Mouse (Mus musculus): ENCODE results near the gene Ntn4.
"Not testable (repeated sequence)": the region's sequence is repeated elsewhere in the genome, so short reads cannot be mapped to it uniquely, and the experiment has no call there.

The Ntn4 gene

GRCm38 (mm10) chr10:93685416-93685815, 44.9 kb downstream of the Ntn4 start:
- DNase-seq, result not testable (repeated sequence)

GRCm38 (mm10) chr10:93686579-93686978, 46.1 kb downstream of the Ntn4 start:
- DNase-seq, result no peak

GRCm38 (mm10) chr10:93687781-93688180, 47.3 kb downstream of the Ntn4 start:
- no peak for DNase-seq

GRCm38 (mm10) chr10:93688306-93689171, 48.1 kb downstream of the Ntn4 start:
- no peak for DNase-seq

GRCm38 (mm10) chr10:93691344-93691743, 50.9 kb downstream of the Ntn4 start:
- no peak for DNase-seq

- no peak for DNase-seq
These were observed 54.7 kb downstream of the Ntn4 start for GRCm38 (mm10) chr10:93695043-93695791.

- no peak for DNase-seq
These were observed 55.5 kb downstream of the Ntn4 start for GRCm38 (mm10) chr10:93696001-93696400.

- DNase-seq, result no peak
These were observed 57.5 kb downstream of the Ntn4 start for GRCm38 (mm10) chr10:93697866-93698483.

- DNase-seq, result no peak
These were observed 59.4 kb downstream of the Ntn4 start for GRCm38 (mm10) chr10:93699689-93700478.

- DNase-seq, result no peak
These were observed 60.3 kb downstream of the Ntn4 start for GRCm38 (mm10) chr10:93700589-93701363.

GRCm38 (mm10) chr10:93703946-93704345, 63.5 kb downstream of the Ntn4 start:
- DNase-seq, result no peak

- no peak for DNase-seq
These were observed 66.9 kb downstream of the Ntn4 start for GRCm38 (mm10) chr10:93707149-93708075.

GRCm38 (mm10) chr10:93708076-93708473, 67.6 kb downstream of the Ntn4 start:
- DNase-seq, result no peak

GRCm38 (mm10) chr10:93708515-93708914, 68.0 kb downstream of the Ntn4 start:
- no peak for DNase-seq

GRCm38 (mm10) chr10:93709536-93709935, 69.1 kb downstream of the Ntn4 start:
- no peak for DNase-seq

GRCm38 (mm10) chr10:93721625-93722337, 81.3 kb downstream of the Ntn4 start:
- no peak for DNase-seq

- DNase-seq, result no peak
These were observed 83.6 kb downstream of the Ntn4 start for GRCm38 (mm10) chr10:93723942-93724542.

- DNase-seq, result no peak
These were observed 87.7 kb downstream of the Ntn4 start for GRCm38 (mm10) chr10:93728131-93728530.

GRCm38 (mm10) chr10:93730514-93730913, 90.0 kb downstream of the Ntn4 start:
- DNase-seq, result no peak
